Mouse (Mus musculus) heart, postnatal 4 days (tissue): Measurements from ENCODE around the gene Fundc2. TPM values are rescaled to one million over a fixed set of nuclear protein-coding genes. Genes with fewer than 3 reads are reported as not detected.

Experiments used
- DNase-seq: peaks from one replicate; pipeline ENCODE4 v3.0.0; 2021
- total RNA-seq, 2 experiments: library from RNA; stranded (reverse); gene quantifications; 2 replicates each; pipeline ENCODE4 v1.2.3; 2021

Fundc2 gene
- total RNA-seq: 100 to 1,000 TPM; 119 to 139 TPM

- DNase-seq: peak; percentile 64
These were observed at the start of gene Fundc2, which contains the start of gene F8 for GRCm38 (mm10) chrX:75382195-75382771. Gene Fundc2 (plus strand): TSS chrX:75382399. Gene F8 (minus strand): TSS chrX:75382615.

GRCm38 (mm10) chrX:75370197-75370596 is 12.0 kb upstream of the Fundc2 start:
- peak; percentile 11 for DNase-seq

- no peak for DNase-seq
These were observed 9.4 kb upstream of the Fundc2 start for GRCm38 (mm10) chrX:75372666-75373425.

GRCm38 (mm10) chrX:75376815-75377214 is 5.4 kb upstream of the Fundc2 start:
- no peak for DNase-seq

- no peak for DNase-seq
These were observed 1.0 kb upstream of the Fundc2 start for GRCm38 (mm10) chrX:75381176-75381575.

- no peak for DNase-seq
These were observed 500 bp upstream of the Fundc2 start for GRCm38 (mm10) chrX:75381699-75382098.

GRCm38 (mm10) chrX:75399471-75399870 is 17.3 kb downstream of the Fundc2 start:
- DNase-seq: no peak

GRCm38 (mm10) chrX:75402668-75403067 is 20.5 kb downstream of the Fundc2 start:
- no peak for DNase-seq

- DNase-seq: no peak
These were observed 21.2 kb downstream of the Fundc2 start for GRCm38 (mm10) chrX:75403350-75403749.

GRCm38 (mm10) chrX:75409711-75410110 is 27.5 kb downstream of the Fundc2 start:
- DNase-seq: no peak

GRCm38 (mm10) chrX:75415936-75416785 is 34.0 kb downstream of the Fundc2 start, which contains the start of the genes Cmc4, Mtcp1 and Brcc3:
Gene Cmc4 (minus strand): TSS chrX:75416584.
Gene Mtcp1 (minus strand): TSS chrX:75416588.
Gene Brcc3 (plus strand): TSS chrX:75416628.
- DNase-seq: peak; percentile 88

Other genes starting within 250 kb of the Fundc2 start
- gene Smim9, start 218.6 kb upstream of the Fundc2 start, total RNA-seq: not detected
- 1 to 10 TPM; 1.9 to 2.9 TPM for gene F8, start 216 bp downstream of the Fundc2 start, total RNA-seq
- gene Cmc4, start 34.2 kb downstream of the Fundc2 start, total RNA-seq: 10 to 100 TPM in 1 of 2 experiments, 1 to 10 TPM in 1; 9.9 to 12.5 TPM
- gene Mtcp1, start 34.2 kb downstream of the Fundc2 start, total RNA-seq: 1 to 10 TPM; 6.0 to 8.1 TPM
- gene Brcc3, start 34.2 kb downstream of the Fundc2 start, total RNA-seq: 10 to 100 TPM; 25.9 to 28.8 TPM
- 10 to 100 TPM; 68.8 to 72.5 TPM for gene Vbp1, start 131.9 kb downstream of the Fundc2 start, total RNA-seq
- gene Rab39b, start 195.8 kb downstream of the Fundc2 start, total RNA-seq: under 1 TPM; 0.09 to 0.14 TPM